Mouse (Mus musculus) midbrain, embryonic 16.5 days (tissue): Measurements from ENCODE around the gene Med9. TPM values are rescaled to one million over a fixed set of nuclear protein-coding genes. Genes with fewer than 3 reads are reported as not detected.
A peak's percentile ranks its signal among the peaks of the same experiment; 100 is the strongest.
"Not testable (repeated sequence)": the region's sequence is repeated elsewhere in the genome, so short reads cannot be mapped to it uniquely, and the experiment has no call there.

Experiments used
- ATAC-seq: fragments of 200-750 bp; cut with Nextera tagmentation; 2 replicates; pipeline ENCODE4 v1.8.0; 2017; ENCODE audit warnings: moderate TSS enrichment
- H3K27ac ChIP-seq: fragments of 300-500 bp; sonication (generic); 2 replicates; pipeline ENCODE4 v1.5.1; 2014; ENCODE audit warnings: mild to moderate bottlenecking, low read length, mixed read lengths
- H3K27me3 ChIP-seq: fragments of 300-500 bp; sonication (generic); 2 replicates; pipeline ENCODE4 v1.6.1; 2014; ENCODE audit warnings: low read depth, low read length, mixed read lengths; ENCODE audit not compliant: control insufficient read depth, insufficient read depth
- H3K36me3 ChIP-seq: fragments of 300-500 bp; sonication (generic); 2 replicates; pipeline ENCODE4 v1.6.1; 2014; ENCODE audit warnings: mild to moderate bottlenecking, low read length, moderate library complexity, mixed read lengths; ENCODE audit not compliant: control insufficient read depth, insufficient read depth
- H3K4me1 ChIP-seq: fragments of 300-500 bp; sonication (generic); 2 replicates; pipeline ENCODE4 v1.6.1; 2014; ENCODE audit warnings: mild to moderate bottlenecking, low read length, mixed read lengths; ENCODE audit not compliant: control insufficient read depth, insufficient read depth
- H3K4me2 ChIP-seq: fragments of 300-500 bp; sonication (generic); 2 replicates; pipeline ENCODE4 v1.6.1; 2014; ENCODE audit warnings: mild to moderate bottlenecking, low read length, mixed read lengths
- H3K4me3 ChIP-seq: fragments of 300-500 bp; sonication (generic); 2 replicates; pipeline ENCODE4 v1.5.1; 2014; ENCODE audit warnings: low read depth, mild to moderate bottlenecking, low read length, moderate library complexity, mixed read lengths
- H3K9ac ChIP-seq: fragments of 300-500 bp; sonication (generic); 2 replicates; pipeline ENCODE4 v1.6.1; 2014; ENCODE audit warnings: low read depth, low read length, mixed read lengths
- H3K9me3 ChIP-seq: fragments of 300-500 bp; sonication (generic); replicated peaks from 2 replicates; pipeline ENCODE4 v1.6.1; 2014; ENCODE audit warnings: mild to moderate bottlenecking, low read length, mixed read lengths; ENCODE audit not compliant: control insufficient read depth, poor library complexity, severe bottlenecking
- WGBS: fragments of 180-500 bp; shearing (Covaris S2); extraction: QIAGEN DNeasy Blood & Tissue Kit; methylation state at CpG from one replicate; pipeline ENCODE4 v1.1.7; 2014; 5-methylcytosine and 5-hydroxymethylcytosine counted together
- polyA plus RNA-seq: library from polyadenylated mRNA; unstranded; fragments of >200 nt; fragmentation: Nextera tagmentation; extraction: Ambion mirVana; gene quantifications from 2 replicates; pipeline ENCODE4 v1.2.1, GENCODE M21; 2015

Gene Med9
- polyA plus RNA-seq, 1 experiment from 2014 or later, result 33.4 TPM

GRCm38 (mm10) chr11:59937615-59938014 lies 10.4 kb upstream of the Med9 start:
- Histone ChIP-seq H3K4me3 (no peak overlapping the region), H3K27me3 (no peaks in the 10 kb centered on the region), H3K9me3 (no peaks in the 10 kb centered on the region), H3K9ac (no peak overlapping the region), H3K4me2 (no peak overlapping the region), H3K4me1 (peaks cover 4% of the 10 kb centered on the region; the same call in 1 of the 2 replicates), H3K27ac (no peak overlapping the region), H3K36me3 (no peaks in the 10 kb centered on the region)
- ATAC-seq, result no peak
- WGBS, result 35% methylated on average over 2 of the region's 2 CpGs

GRCm38 (mm10) chr11:59939821-59940220 lies 8.2 kb upstream of the Med9 start:
- no peak overlapping the region for H3K4me3 ChIP-seq
- no peaks in the 10 kb centered on the region for H3K9me3 ChIP-seq
- no peak overlapping the region for H3K4me2 ChIP-seq
- no peak overlapping the region for H3K27ac ChIP-seq
- no peak overlapping the region for H3K9ac ChIP-seq
- no peaks in the 10 kb centered on the region for H3K27me3 ChIP-seq
- no peaks in the 10 kb centered on the region for H3K36me3 ChIP-seq
- no peak for ATAC-seq
- WGBS, result 86% methylated on average over 1 of the region's 1 CpGs
- H3K4me1 ChIP-seq, result no peaks in the 10 kb centered on the region

GRCm38 (mm10) chr11:59940645-59941044 lies 7.4 kb upstream of the Med9 start:
- H3K27me3 ChIP-seq, result no peaks in the 10 kb centered on the region
- H3K4me1 ChIP-seq, result no peaks in the 10 kb centered on the region
- ATAC-seq, result no peak
- no peak overlapping the region for H3K27ac ChIP-seq
- no peaks in the 10 kb centered on the region for H3K9me3 ChIP-seq
- H3K4me3 ChIP-seq, result no peak overlapping the region
- no peak overlapping the region for H3K9ac ChIP-seq
- WGBS, result 74% methylated on average over 3 of the region's 3 CpGs
- no peaks in the 10 kb centered on the region for H3K36me3 ChIP-seq
- no peak overlapping the region for H3K4me2 ChIP-seq

- WGBS, result 14% methylated on average over 3 of the region's 3 CpGs
Measured at GRCm38 (mm10) chr11:59941391-59941790, 6.6 kb upstream of the Med9 start.

GRCm38 (mm10) chr11:59944855-59945254 lies 3.2 kb upstream of the Med9 start:
- H3K36me3 ChIP-seq, H3K27me3 ChIP-seq, ATAC-seq, H3K4me2 ChIP-seq, H3K9me3 ChIP-seq, H3K4me3 ChIP-seq, H3K9ac ChIP-seq, H3K27ac ChIP-seq: not testable (repeated sequence)
- H3K4me1 ChIP-seq, result peaks cover 16% of the 10 kb centered on the region
- 90% methylated on average over 9 of the region's 10 CpGs for WGBS

More at GRCm38 (mm10) chr11:59941391-59941790, 6.6 kb upstream of the Med9 start:
- no peaks in the 10 kb centered on the region for H3K36me3 ChIP-seq
- ATAC-seq, result no peak
- H3K9me3 ChIP-seq, result no peaks in the 10 kb centered on the region
- H3K9ac ChIP-seq, result no peak overlapping the region
- no peak overlapping the region for H3K4me2 ChIP-seq
- no peak overlapping the region for H3K4me3 ChIP-seq
- no peak overlapping the region for H3K27ac ChIP-seq
- no peaks in the 10 kb centered on the region for H3K27me3 ChIP-seq
- H3K4me1 ChIP-seq, result no peaks in the 10 kb centered on the region

GRCm38 (mm10) chr11:59948401-59948767 lies 378 bp downstream of the Med9 start:
- Histone ChIP-seq H3K27me3 (no peaks in the 10 kb centered on the region), H3K4me2 (peak overlapping the region; percentile 91), H3K4me3 (peak overlapping the region; percentile 93), H3K36me3 (no peaks in the 10 kb centered on the region), H3K9ac (peak overlapping the region; percentile 98), H3K4me1 (peaks cover 18% of the 10 kb centered on the region), H3K27ac (peak overlapping the region; percentile 88), H3K9me3 (no peaks in the 10 kb centered on the region)
- ATAC-seq, result peak; percentile 68
- 3% methylated on average over 16 of the region's 16 CpGs for WGBS

GRCm38 (mm10) chr11:59952892-59953291 lies 4.9 kb downstream of the Med9 start:
- no peak overlapping the region for H3K9ac ChIP-seq
- no peaks in the 10 kb centered on the region for H3K9me3 ChIP-seq
- H3K36me3 ChIP-seq, result no peaks in the 10 kb centered on the region
- no peaks in the 10 kb centered on the region for H3K27me3 ChIP-seq
- H3K4me3 ChIP-seq, result no peak overlapping the region
- no peak for ATAC-seq
- 90% methylated on average over 14 of the region's 14 CpGs for WGBS
- H3K27ac ChIP-seq, result no peak overlapping the region
- H3K4me1 ChIP-seq, result peaks cover 10% of the 10 kb centered on the region; the same call in 1 of the 2 replicates
- no peak overlapping the region for H3K4me2 ChIP-seq

- no peaks in the 10 kb centered on the region for H3K36me3 ChIP-seq
- no peak overlapping the region for H3K4me3 ChIP-seq
- no peak overlapping the region for H3K27ac ChIP-seq
- no peaks in the 10 kb centered on the region for H3K27me3 ChIP-seq
- ATAC-seq, result no peak
- no peak overlapping the region for H3K9ac ChIP-seq
- no peaks in the 10 kb centered on the region for H3K9me3 ChIP-seq
- H3K4me2 ChIP-seq, result no peak overlapping the region
- 0 out of 2 replicates have a peak, but pooled peaks cover 2% of the 10 kb centered on the region for H3K4me1 ChIP-seq
- 87% methylated on average over 6 of the region's 6 CpGs for WGBS
Measured at GRCm38 (mm10) chr11:59956749-59957148, 8.7 kb downstream of the Med9 start.

GRCm38 (mm10) chr11:59959453-59959852 lies 11.4 kb downstream of the Med9 start:
- Histone ChIP-seq H3K4me2 (no peak overlapping the region), H3K9ac (no peak overlapping the region), H3K27ac (no peak overlapping the region), H3K4me1 (peaks cover 13% of the 10 kb centered on the region), H3K36me3 (no peaks in the 10 kb centered on the region), H3K27me3 (peaks cover 19% of the 10 kb centered on the region), H3K9me3 (no peaks in the 10 kb centered on the region), H3K4me3 (no peak overlapping the region)
- no peak for ATAC-seq
- WGBS, result 80% methylated on average over 4 of the region's 4 CpGs
